Mouse (Mus musculus) midbrain, embryonic 10.5 days (tissue): ENCODE results near the gene Tysnd1. TPM values are rescaled to one million over a fixed set of nuclear protein-coding genes. Genes with fewer than 3 reads are reported as not detected.

ENCODE experiments used
- DNase-seq: peaks from one replicate; pipeline ENCODE4 v3.0.0-alpha.2; 2017; ENCODE audit warnings: low spot score
- H3K27ac ChIP-seq: fragments of 300-500 bp; sonication (generic); replicated peaks from 2 replicates; pipeline ENCODE4 v1.5.1; 2016; ENCODE audit warnings: mild to moderate bottlenecking
- H3K27me3 ChIP-seq: fragments of 300-500 bp; sonication (generic); 2 replicates; pipeline ENCODE4 v1.6.1; 2016; ENCODE audit warnings: low read depth, mild to moderate bottlenecking; ENCODE audit not compliant: poor library complexity, severe bottlenecking
- H3K36me3 ChIP-seq: fragments of 300-500 bp; sonication (generic); 2 replicates; pipeline ENCODE4 v1.6.1; 2016; ENCODE audit warnings: mild to moderate bottlenecking, moderate library complexity
- H3K4me1 ChIP-seq: fragments of 300-500 bp; sonication (generic); 2 replicates; pipeline ENCODE4 v1.6.1; 2016
- H3K4me3 ChIP-seq: fragments of 300-500 bp; sonication (generic); 2 replicates; pipeline ENCODE4 v1.5.1; 2016; ENCODE audit warnings: mild to moderate bottlenecking, moderate library complexity
- H3K9me3 ChIP-seq: fragments of 300-500 bp; sonication (generic); replicated peaks from 2 replicates; pipeline ENCODE4 v1.6.1; 2016; ENCODE audit warnings: mild to moderate bottlenecking
- WGBS: fragments of 180-500 bp; shearing (Covaris S2); methylation state at CpG from one replicate; pipeline ENCODE4 v1.1.7; 2016; 5-methylcytosine and 5-hydroxymethylcytosine counted together
- polyA plus RNA-seq: library from polyadenylated mRNA; unstranded; fragments of >200 nt; fragmentation: Nextera tagmentation; extraction: Ambion mirVana; gene quantifications from 2 replicates; pipeline ENCODE4 v1.2.1, GENCODE M21; 2016

Tysnd1 gene
- polyA plus RNA-seq: 27.4 and 28.7 TPM in 2 replicates

DNA sequence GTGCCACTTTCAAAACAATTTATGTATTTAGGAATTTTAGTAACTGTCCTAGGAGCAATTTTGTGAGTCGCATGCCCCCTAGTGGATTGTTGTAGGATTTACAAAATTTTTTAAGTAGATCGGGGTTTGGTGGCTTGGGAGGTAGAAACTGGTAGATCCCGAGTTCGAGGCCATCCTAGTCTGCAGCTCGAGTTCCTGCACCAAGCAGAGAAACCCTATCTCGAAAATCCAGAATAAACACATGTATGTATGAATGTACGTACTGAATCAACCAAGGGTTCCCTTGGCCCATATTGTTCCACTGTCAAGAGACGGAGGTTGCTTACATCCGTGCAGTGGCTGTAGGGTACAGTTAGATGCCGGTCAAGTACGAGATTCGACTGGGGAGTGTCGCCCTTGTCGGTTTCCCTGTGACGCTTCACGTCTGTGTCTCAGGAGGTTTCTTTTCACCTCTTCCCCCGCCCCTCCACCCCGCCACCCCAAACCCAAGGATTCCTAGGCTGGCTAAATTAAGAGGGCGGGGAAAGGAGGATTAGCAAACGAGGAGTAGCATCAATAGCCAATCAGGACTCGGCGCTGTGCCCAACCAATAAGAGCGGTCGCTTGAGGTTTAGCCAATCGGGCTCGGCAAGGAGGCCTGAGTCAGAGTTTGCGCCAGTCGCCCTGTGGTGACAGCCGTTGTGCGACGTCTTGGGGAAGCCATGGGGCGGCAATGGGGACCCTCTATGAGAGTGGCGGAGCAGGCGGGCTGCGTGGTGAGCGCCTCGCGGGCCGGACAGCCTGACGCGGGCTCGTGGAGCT lies at the start of gene Tysnd1:
TSS of gene Tysnd1 (plus strand) at position 645 of the 801 bp plus-strand sequence.
- peak within 1 kb of the TSS; percentile 97 for H3K4me3 ChIP-seq
- 1% methylated on average over 42 of the region's 42 CpGs for WGBS
- H3K27me3 ChIP-seq: 0 out of 2 replicates have a peak, but pooled peaks cover 9% of the 10 kb centered on the region
- H3K4me1 ChIP-seq: peaks cover 27% of the 10 kb centered on the region
- peaks cover 68% of the 10 kb centered on the region for H3K36me3 ChIP-seq
- no peaks in the 10 kb centered on the region for H3K9me3 ChIP-seq
- DNase-seq: peak; percentile 95
- H3K27ac ChIP-seq: peak within 1 kb of the TSS; percentile 86

DNA sequence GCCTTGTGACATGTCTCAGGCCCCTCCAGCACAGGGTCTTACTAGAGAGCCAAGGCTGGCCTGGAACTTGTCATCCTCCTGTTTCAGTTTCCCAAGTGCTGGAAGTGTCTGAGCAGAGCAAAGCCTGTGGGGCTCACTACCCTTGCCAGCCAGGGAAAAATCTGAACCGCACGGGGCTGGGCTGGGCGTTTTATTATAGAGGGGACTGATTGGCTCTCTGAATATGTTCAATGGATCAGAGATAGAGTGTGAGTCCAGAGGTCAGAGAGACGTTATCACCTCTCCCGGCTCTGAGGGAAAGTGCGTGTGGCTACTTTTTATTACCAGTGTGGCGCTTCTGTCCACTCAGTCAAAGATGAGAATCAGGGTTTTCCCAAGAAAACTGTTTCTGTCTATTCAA lies 48.8 kb upstream of the Tysnd1 start:
- no peak for DNase-seq
- Histone ChIP-seq H3K27me3 (no peaks in the 10 kb centered on the region), H3K4me3 (no peak overlapping the region), H3K36me3 (peaks cover 12% of the 10 kb centered on the region), H3K9me3 (no peaks in the 10 kb centered on the region), H3K4me1 (peaks cover 24% of the 10 kb centered on the region), H3K27ac (no peak overlapping the region)
- WGBS: 75% methylated on average over 7 of the region's 7 CpGs

DNA sequence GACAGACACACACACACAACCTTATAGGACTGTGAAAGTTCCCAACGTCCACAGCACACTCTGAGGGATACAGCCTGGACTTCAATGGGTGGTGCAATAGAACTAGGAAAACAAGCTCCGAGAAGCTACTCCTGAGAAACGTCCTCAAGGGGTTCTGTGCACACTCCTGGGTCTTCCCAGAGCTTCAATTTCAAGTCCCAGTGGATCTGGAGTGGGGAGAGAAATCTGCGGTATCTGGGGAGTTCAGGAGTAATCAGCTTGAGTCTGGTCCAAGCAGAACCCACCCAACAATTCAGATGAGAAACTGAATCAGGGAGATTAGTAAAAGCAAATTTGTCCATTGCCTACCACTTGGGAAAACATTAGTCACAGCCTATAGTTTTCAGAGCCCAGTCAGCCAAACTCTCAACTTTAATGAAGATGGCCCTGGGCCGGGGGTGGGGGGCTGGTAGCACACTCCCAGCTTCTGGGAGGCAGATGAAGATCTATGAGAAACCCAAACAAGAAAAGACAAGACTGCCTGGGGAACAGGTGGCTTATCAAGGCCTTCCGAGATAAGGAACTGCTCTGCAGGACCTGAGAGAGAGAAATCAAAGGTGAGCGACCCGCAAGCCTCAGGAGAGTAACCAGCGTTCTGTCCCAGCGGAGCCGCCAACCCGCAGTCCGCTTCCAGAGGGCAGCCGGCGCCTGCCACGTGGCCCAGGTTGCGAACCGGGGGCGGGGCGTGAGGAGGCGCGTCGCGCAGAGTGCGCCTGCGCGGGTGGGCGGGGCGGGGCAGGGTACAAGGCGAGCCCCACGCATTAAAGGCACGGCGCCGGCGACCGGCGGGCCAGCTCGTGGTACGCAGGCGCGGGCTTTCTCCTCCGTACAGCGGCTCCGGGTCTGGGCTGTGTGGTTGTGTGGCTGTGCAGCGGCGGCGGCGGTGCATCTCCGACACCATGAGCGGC lies 47.3 kb upstream of the Tysnd1 start, which contains the start of gene Ppa1:
TSS of gene Ppa1 (plus strand) at position 763 of the 947 bp plus-strand sequence.
- H3K9me3 ChIP-seq: no peaks in the 10 kb centered on the region
- WGBS: 3% methylated on average over 50 of the region's 50 CpGs
- peak within 1 kb of the TSS; percentile 93 for H3K27ac ChIP-seq
- peak within 1 kb of the TSS; percentile 92 for H3K4me3 ChIP-seq
- DNase-seq: peak; percentile 92
- peaks cover 27% of the 10 kb centered on the region for H3K36me3 ChIP-seq
- H3K4me1 ChIP-seq: peaks cover 24% of the 10 kb centered on the region
- no peaks in the 10 kb centered on the region for H3K27me3 ChIP-seq

DNA sequence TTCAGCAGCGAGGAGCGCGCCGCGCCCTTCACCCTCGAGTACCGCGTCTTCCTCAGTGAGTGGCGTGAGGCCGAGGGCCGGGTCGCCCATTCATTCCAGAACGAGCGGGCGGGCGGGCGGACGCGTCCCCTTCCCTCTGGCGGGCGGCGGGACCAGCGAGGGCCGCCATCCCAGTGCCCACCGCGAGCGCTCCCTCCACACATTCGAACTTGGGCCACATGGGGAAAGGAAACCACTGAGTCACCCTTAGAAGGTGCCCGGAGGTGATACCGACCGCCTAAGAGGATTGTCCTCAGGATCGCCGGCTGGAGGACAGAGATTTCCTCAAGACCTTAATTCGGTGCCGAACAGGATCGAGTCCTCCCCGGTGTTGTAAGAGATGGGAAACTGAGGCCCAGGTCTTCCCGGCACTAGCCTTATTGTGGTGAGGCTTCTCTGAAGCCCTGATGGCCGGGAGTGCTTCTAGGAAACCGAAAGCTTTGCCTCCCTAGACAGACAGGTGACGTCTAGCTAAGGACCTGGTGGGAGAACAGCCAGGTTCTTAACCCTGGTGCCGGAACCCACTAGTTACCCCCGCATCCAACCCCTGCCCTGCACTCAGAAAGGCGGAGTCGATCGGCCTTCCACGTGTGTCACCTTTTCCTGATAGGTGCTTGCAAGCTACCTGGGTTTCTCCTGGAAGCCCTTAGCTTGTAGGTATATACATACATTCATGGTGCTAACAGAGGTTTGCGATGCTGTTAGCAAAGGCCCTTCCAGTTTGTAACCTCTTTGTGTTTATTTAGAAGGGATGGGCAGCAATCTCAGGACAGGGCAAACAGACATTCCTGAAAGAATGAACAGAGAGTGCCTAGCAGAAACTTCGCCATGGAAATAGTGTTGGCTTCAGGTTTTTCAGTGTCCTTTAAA lies 46.3 kb upstream of the Tysnd1 start:
- Histone ChIP-seq H3K4me3 (peak overlapping the region; percentile 92), H3K9me3 (no peaks in the 10 kb centered on the region), H3K27me3 (no peaks in the 10 kb centered on the region), H3K4me1 (peaks cover 24% of the 10 kb centered on the region), H3K36me3 (peaks cover 36% of the 10 kb centered on the region), H3K27ac (peak overlapping the region; percentile 93)
- DNase-seq: no peak
- WGBS: 2% methylated on average over 48 of the region's 49 CpGs

DNA sequence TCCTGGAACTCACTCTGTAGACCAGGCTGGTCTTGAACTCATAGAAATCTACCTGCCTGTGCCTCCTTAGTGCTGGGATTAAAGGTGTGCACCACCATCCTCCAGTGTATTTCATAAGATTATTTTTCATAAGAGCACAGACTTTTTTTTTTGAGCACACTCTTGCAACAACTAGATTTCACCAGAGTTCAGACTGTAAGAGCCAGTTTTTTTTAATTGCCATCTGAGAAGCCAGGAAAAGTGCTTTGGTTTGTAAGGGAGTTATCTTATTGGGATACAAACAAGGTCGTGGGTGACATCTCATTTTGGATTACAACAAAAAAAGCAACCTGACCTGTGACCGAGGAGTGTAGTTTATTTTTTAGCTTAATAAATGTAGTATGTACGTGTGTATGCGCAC lies 41.2 kb upstream of the Tysnd1 start:
- no peaks in the 10 kb centered on the region for H3K27me3 ChIP-seq
- H3K4me3 ChIP-seq: no peak overlapping the region
- H3K4me1 ChIP-seq: peaks cover 11% of the 10 kb centered on the region
- peaks cover 70% of the 10 kb centered on the region for H3K36me3 ChIP-seq
- H3K27ac ChIP-seq: no peak overlapping the region
- 92% methylated on average over 4 of the region's 4 CpGs for WGBS
- no peak for DNase-seq
- H3K9me3 ChIP-seq: no peaks in the 10 kb centered on the region

DNA sequence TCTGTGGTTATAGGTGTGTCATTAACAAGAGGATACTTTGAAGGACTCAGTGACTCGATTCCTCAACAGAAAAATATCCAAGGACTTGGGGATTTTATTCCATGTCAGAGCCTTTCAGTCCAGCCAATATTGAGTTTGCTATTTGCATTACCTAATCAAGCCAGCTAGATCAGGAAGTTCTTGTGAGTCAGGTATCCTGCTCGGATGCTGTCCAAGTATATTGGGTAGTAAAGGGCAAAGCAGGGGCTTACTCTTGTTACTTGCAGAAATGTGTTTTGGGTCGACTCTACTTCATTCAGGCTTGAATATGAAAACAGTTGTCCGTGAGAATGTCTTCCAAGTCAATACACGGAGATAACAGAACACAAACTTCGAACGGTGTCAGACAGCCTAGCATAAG lies 40.6 kb upstream of the Tysnd1 start:
- Histone ChIP-seq H3K27me3 (no peaks in the 10 kb centered on the region), H3K9me3 (no peaks in the 10 kb centered on the region), H3K36me3 (peaks cover 76% of the 10 kb centered on the region), H3K27ac (no peak overlapping the region), H3K4me3 (no peak overlapping the region), H3K4me1 (peaks cover 6% of the 10 kb centered on the region; the same call in 1 of the 2 replicates)
- no peak for DNase-seq
- 95% methylated on average over 7 of the region's 7 CpGs for WGBS

DNA sequence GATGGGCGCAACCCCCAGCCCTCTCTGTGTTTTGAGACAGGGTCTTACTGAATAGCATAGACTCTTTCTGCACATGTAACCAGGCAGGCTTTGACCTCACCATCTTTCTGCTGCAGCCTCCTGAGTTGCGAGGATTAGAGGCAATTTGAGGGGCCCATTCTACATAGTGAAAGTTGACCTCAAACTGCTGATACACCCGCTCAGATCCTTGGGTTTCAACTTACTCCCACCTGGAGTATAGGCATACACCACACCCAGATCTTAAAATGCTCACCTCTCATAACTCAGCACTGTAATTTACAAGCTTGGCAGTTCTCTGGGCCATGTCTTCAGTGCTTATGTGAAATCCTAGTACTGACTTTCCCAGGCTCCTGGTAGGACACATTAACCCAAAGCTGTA lies 40.1 kb upstream of the Tysnd1 start:
- WGBS: 89% methylated on average over 3 of the region's 3 CpGs

DNA sequence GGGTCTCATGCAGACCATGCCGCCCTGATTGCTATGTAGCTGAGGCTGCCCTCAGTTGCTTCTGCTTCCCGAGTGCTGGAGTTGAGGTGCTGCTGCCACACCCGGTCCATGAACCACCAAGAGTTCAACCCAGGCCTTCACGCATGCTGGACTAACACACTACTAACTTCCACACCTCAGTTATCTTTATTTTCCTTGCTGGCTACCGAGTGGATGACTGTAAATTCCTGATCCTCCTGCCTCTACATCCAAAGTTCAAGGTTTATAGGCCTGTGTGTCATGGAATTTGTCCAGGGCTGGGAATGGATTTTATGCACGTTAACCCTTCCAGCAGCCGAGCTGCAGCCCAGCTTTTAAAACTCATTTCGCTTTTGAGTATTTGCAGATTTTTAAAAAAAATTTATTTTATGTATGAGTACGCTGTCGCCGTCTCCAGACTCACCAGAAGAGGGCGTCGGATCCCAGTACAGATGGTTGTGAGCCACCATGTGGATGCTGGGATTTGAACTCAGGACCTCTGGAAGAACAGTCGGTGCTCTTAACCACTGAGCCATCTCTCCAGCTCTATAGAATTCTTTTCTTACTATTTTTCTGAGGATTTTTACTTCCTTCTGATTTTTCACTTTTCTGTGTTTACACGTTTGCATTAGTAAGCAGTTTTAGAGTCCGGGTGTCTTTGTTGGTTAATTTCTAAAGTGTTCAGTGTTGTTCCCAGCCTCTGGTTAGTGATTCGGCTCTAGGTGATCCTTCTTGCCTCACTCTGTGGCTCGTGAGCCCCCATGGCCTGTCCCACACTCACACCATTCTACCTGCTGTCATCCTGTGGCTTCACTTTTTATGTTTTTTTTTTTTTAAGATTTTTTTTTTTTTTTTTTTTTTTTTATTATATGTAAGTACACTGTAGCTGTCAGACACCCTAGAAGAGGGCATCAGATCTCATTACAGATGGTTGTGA lies 38.1 kb upstream of the Tysnd1 start:
- Histone ChIP-seq H3K9me3 (no peaks in the 10 kb centered on the region), H3K27me3 (no peaks in the 10 kb centered on the region), H3K4me1 (no peaks in the 10 kb centered on the region), H3K36me3 (peaks cover 83% of the 10 kb centered on the region), H3K27ac (no peak overlapping the region), H3K4me3 (no peak overlapping the region)
- DNase-seq: no peak
- 94% methylated on average over 18 of the region's 18 CpGs for WGBS

More for the DNA sequence above, 40.1 kb upstream of the Tysnd1 start:
- Histone ChIP-seq H3K36me3 (peaks cover 81% of the 10 kb centered on the region), H3K4me3 (no peak overlapping the region), H3K27me3 (no peaks in the 10 kb centered on the region), H3K4me1 (peaks cover 4% of the 10 kb centered on the region; the same call in 1 of the 2 replicates), H3K9me3 (no peaks in the 10 kb centered on the region), H3K27ac (no peak overlapping the region)
- no peak for DNase-seq

DNA sequence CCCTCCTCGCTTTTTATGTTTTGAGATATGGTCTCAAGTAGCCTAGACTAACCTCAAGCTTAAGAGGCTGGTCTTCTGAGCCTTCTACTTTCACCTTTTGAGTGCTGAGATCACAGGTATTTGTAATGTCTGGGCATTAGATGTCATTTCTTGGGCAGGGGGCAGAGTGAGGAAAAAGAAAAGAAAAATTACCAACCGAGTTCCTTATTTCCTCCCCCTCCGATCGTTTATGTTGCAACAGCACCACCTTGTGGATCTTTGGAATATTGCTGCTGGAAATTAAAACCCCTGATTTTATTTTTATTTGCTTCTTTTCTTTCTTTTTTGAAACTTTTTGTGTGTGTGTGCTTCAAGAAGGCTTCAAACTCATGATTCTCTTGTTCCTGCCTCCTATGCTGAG lies 37.3 kb upstream of the Tysnd1 start:
- peaks cover 83% of the 10 kb centered on the region for H3K36me3 ChIP-seq
- H3K4me3 ChIP-seq: no peak overlapping the region
- H3K4me1 ChIP-seq: no peaks in the 10 kb centered on the region
- H3K9me3 ChIP-seq: no peaks in the 10 kb centered on the region
- no peak overlapping the region for H3K27ac ChIP-seq
- DNase-seq: peak; percentile 18
- H3K27me3 ChIP-seq: no peaks in the 10 kb centered on the region
- 37% methylated on average over 4 of the region's 4 CpGs for WGBS

DNA sequence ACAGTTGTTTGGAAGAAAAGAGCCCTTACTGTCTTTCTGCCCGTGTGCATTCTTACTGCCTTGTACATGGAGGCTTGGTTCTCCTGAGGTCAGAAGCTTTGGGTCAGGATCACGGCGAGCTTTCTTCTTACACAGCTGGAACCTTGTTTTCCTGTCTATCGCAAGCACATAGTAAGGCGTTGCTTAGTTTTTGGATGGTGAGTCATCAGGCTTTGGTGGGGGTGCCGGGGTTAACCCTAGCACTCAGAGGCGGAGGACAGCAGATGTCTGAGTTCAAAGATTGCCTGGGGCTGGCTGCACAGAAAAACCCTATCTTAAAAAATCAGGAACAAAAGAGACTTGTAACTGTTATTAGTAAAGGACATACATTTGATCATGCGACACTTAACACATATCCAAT lies 33.4 kb upstream of the Tysnd1 start:
- Histone ChIP-seq H3K9me3 (no peaks in the 10 kb centered on the region), H3K4me1 (no peaks in the 10 kb centered on the region), H3K36me3 (peaks cover 88% of the 10 kb centered on the region), H3K27me3 (no peaks in the 10 kb centered on the region), H3K4me3 (no peak overlapping the region), H3K27ac (no peak overlapping the region)
- DNase-seq: no peak
- WGBS: 81% methylated on average over 8 of the region's 8 CpGs

DNA sequence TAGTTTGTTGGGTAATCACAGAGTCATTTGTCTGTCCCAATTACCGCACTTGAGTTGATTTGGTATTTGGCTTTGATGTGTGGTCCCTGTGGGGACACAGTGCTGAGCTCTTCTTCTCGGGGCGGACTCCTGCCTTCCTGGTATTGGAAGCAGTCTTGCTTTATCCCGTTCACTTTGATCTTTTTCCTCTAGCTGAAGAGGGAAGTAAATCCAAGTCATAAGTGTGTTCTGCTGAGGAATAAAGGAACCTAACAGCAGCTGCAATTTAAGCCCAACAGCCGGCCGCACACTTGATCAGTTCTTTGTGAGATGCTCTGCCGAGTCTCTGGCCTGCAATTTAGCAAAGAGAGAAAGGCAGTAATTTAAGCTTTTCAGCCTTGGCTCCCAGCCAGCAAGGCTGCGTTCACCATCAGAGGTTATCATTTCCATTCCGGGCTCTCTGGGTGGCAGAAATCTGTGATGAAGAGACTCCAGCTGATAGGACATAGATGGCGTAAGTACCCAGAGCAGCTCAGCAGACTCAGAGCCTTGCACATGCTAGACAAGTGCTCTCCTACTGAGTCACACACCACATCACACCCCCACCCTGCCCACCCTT lies 32.8 kb upstream of the Tysnd1 start:
- 86% methylated on average over 10 of the region's 10 CpGs for WGBS
- H3K4me1 ChIP-seq: no peaks in the 10 kb centered on the region
- no peak for DNase-seq
- H3K9me3 ChIP-seq: no peaks in the 10 kb centered on the region
- H3K27ac ChIP-seq: no peak overlapping the region
- no peak overlapping the region for H3K4me3 ChIP-seq
- peaks cover 88% of the 10 kb centered on the region for H3K36me3 ChIP-seq
- no peaks in the 10 kb centered on the region for H3K27me3 ChIP-seq
